Mouse (Mus musculus) lung, postnatal 0 days (tissue): ENCODE measurements around the gene Pde10a.

Source experiments
- CTCF ChIP-seq: IDR thresholded peaks from 2 replicates; pipeline ENCODE4 v1.5.1; 2016; ENCODE audit warnings: antibody characterized with exemption, mild to moderate bottlenecking
- EP300 ChIP-seq: IDR thresholded peaks from 2 replicates; pipeline ENCODE4 v1.6.1; 2016; ENCODE audit warnings: antibody characterized with exemption, mild to moderate bottlenecking, control low read depth

GRCm38 (mm10) chr17:8818675-8819074 lies 293.5 kb downstream of the Pde10a start:
- TF ChIP-seq CTCF = no peak
- no peak for TF ChIP-seq EP300
